Mouse (Mus musculus): ENCODE results near the gene Dusp16. TPM values are rescaled to one million over a fixed set of nuclear protein-coding genes. Genes with fewer than 3 reads are reported as not detected.

The Dusp16 gene
- polyA plus RNA-seq, 1 experiment from 2014 or later = 10.1 TPM

GRCm38 (mm10) chr6:134763436-134763835 lies 29.0 kb downstream of the Dusp16 start:
- DNase-seq (ENCODE audit: low spot score) = no peak
- Histone ChIP-seq H3K27me3 (ENCODE audit: insufficient read depth, low read length) (no peaks in the 10 kb centered on the region), H3K36me3 (ENCODE audit: insufficient read depth, low read length) (no peaks in the 10 kb centered on the region), H3K27ac (no peak overlapping the region), H3K9me3 (replicated peaks; ENCODE audit: low read length) (no peaks in the 10 kb centered on the region), H3K4me1 (replicated peaks; ENCODE audit: insufficient read depth, low read length) (no peaks in the 10 kb centered on the region), H3K4me3 (replicated peaks; ENCODE audit: low read depth, low read length) (no peak overlapping the region), H3K4me2 (ENCODE audit: low read length) (no peak overlapping the region), H3K9ac (ENCODE audit: low read depth, low read length) (no peak overlapping the region)
- 63% methylated on average over 1 of the region's 1 CpGs for WGBS
- no peak for TF ChIP-seq CTCF (IDR thresholded peaks at IDR 0.05; ENCODE audit: low read depth)
- ATAC-seq (replicated peaks; ENCODE audit: low FRiP score, low read depth) = no peak

- Histone ChIP-seq H3K36me3 (ENCODE audit: insufficient read depth, low read length) (no peaks in the 10 kb centered on the region), H3K4me1 (replicated peaks; ENCODE audit: insufficient read depth, low read length) (no peaks in the 10 kb centered on the region), H3K9me3 (replicated peaks; ENCODE audit: low read length) (no peaks in the 10 kb centered on the region), H3K27me3 (ENCODE audit: insufficient read depth, low read length) (no peaks in the 10 kb centered on the region), H3K27ac (no peak overlapping the region), H3K9ac (ENCODE audit: low read depth, low read length) (no peak overlapping the region), H3K4me3 (replicated peaks; ENCODE audit: low read depth, low read length) (no peak overlapping the region), H3K4me2 (ENCODE audit: low read length) (no peak overlapping the region)
- no peak for TF ChIP-seq CTCF (IDR thresholded peaks at IDR 0.05; ENCODE audit: low read depth)
- ATAC-seq (replicated peaks; ENCODE audit: low FRiP score, low read depth) (no peak), DNase-seq (ENCODE audit: low spot score) (no peak)
- WGBS = 64% methylated on average over 2 of the region's 2 CpGs
These were observed 30.6 kb downstream of the Dusp16 start for GRCm38 (mm10) chr6:134761808-134762207.

DNA sequence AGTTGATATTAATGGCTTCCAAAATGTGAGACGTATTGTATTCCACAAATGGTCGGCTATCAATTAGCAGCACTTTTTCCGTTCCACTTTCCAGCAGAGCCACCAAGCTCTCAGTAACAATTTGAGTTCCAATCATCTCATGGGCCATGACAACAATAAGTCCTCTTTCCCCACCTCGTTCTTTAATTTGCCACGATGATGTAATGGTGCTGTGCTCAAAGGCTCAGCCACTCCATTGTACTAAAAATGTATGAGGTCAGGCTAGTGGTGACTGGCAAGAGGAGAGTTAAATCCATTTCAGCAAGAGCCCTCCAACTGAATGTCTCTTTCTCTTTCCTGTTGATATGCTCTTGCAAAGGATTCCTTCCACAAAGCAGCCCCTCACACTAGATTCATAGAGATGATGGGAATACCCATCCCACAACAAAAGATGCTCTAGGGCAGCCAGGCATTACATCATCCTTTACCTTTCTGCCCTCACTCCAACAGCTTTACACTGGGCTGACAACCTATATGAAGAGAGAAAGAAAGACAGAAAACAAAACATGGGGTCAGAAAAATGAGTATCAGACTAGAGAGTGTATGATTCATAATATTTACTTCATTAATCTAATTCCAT lies 31.4 kb downstream of the Dusp16 start:
- Histone ChIP-seq H3K36me3 (ENCODE audit: insufficient read depth, low read length) (no peaks in the 10 kb centered on the region), H3K4me1 (replicated peaks; ENCODE audit: insufficient read depth, low read length) (no peaks in the 10 kb centered on the region), H3K9me3 (replicated peaks; ENCODE audit: low read length) (no peaks in the 10 kb centered on the region), H3K4me3 (replicated peaks; ENCODE audit: low read depth, low read length) (no peak overlapping the region), H3K4me2 (ENCODE audit: low read length) (no peak overlapping the region), H3K27me3 (ENCODE audit: insufficient read depth, low read length) (no peaks in the 10 kb centered on the region), H3K9ac (ENCODE audit: low read depth, low read length) (no peak overlapping the region), H3K27ac (no peak overlapping the region)
- TF ChIP-seq CTCF (IDR thresholded peaks at IDR 0.05; ENCODE audit: low read depth) = no peak
- DNase-seq (ENCODE audit: low spot score) (no peak), ATAC-seq (replicated peaks; ENCODE audit: low FRiP score, low read depth) (no peak)
- 79% methylated on average over 5 of the region's 5 CpGs for WGBS

- DNase-seq (ENCODE audit: low spot score) = no peak
- 91% methylated on average over 4 of the region's 4 CpGs for WGBS
- ATAC-seq (replicated peaks; ENCODE audit: low FRiP score, low read depth) = no peak
These were observed 36.4 kb downstream of the Dusp16 start for GRCm38 (mm10) chr6:134756058-134756457.

DNA sequence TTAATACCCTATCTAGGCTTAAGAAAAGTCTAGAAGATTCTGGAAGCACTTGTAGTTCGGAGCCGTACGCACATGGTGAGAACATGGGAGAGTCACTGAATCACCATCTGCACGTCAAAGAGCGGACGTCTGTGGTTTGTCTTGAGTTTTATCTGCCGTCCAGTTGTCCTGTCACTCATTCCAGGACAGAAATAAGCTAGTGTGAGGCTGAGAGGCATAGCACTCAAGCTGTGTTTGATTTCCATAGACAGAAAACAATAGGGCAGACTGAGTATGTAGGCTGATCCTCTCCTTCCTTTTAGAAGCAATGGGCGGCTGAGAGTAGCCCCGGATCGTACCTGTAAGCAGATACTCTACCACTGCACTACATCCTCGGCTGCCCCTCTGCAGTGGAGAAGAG lies 38.6 kb downstream of the Dusp16 start:
- TF ChIP-seq CTCF (IDR thresholded peaks at IDR 0.05; ENCODE audit: low read depth) = no peak
- H3K36me3 ChIP-seq (ENCODE audit: insufficient read depth, low read length) = peaks cover 3% of the 10 kb centered on the region; the same call in 1 of the 2 replicates
- 92% methylated on average over 11 of the region's 11 CpGs for WGBS
- no peaks in the 10 kb centered on the region for H3K27me3 ChIP-seq (ENCODE audit: insufficient read depth, low read length)
- H3K4me3 ChIP-seq (replicated peaks; ENCODE audit: low read depth, low read length) = no peak overlapping the region
- H3K4me2 ChIP-seq (ENCODE audit: low read length) = no peak overlapping the region
- H3K9me3 ChIP-seq (replicated peaks; ENCODE audit: low read length) = no peaks in the 10 kb centered on the region
- no peak for ATAC-seq (replicated peaks; ENCODE audit: low FRiP score, low read depth)
- no peak for DNase-seq (ENCODE audit: low spot score)
- H3K4me1 ChIP-seq (replicated peaks; ENCODE audit: insufficient read depth, low read length) = no peaks in the 10 kb centered on the region
- H3K9ac ChIP-seq (ENCODE audit: low read depth, low read length) = no peak overlapping the region
- H3K27ac ChIP-seq = no peak overlapping the region

More at GRCm38 (mm10) chr6:134756058-134756457, 36.4 kb downstream of the Dusp16 start:
- H3K27me3 ChIP-seq (ENCODE audit: insufficient read depth, low read length) = no peaks in the 10 kb centered on the region
- no peak overlapping the region for H3K4me3 ChIP-seq (replicated peaks; ENCODE audit: low read depth, low read length)
- H3K36me3 ChIP-seq (ENCODE audit: insufficient read depth, low read length) = peaks cover 3% of the 10 kb centered on the region; the same call in 1 of the 2 replicates
- H3K9me3 ChIP-seq (replicated peaks; ENCODE audit: low read length) = no peaks in the 10 kb centered on the region
- H3K4me2 ChIP-seq (ENCODE audit: low read length) = no peak overlapping the region
- H3K4me1 ChIP-seq (replicated peaks; ENCODE audit: insufficient read depth, low read length) = no peaks in the 10 kb centered on the region
- TF ChIP-seq CTCF (IDR thresholded peaks at IDR 0.05; ENCODE audit: low read depth) = no peak
- no peak overlapping the region for H3K9ac ChIP-seq (ENCODE audit: low read depth, low read length)
- H3K27ac ChIP-seq = no peak overlapping the region

DNA sequence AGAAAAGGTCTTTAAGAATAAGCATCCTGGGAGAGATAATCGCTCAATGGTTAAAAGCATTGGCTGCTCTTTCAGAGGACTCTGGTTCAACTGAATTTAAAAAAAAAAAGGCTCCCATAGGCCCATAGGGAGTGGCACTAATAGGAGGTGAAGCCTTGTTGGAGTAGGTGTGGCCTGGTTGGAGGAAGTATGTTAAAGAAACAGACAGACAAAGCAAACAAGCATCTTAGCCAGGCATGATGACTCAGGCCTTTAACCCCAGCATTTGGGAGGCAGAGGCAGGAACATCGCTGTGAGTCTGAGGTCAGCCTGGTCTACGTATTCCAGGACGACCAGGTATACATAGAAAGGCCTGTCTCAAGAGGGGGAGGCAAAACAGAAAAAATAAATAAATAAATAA lies 39.0 kb downstream of the Dusp16 start:
- Histone ChIP-seq H3K9me3 (replicated peaks; ENCODE audit: low read length) (no peaks in the 10 kb centered on the region), H3K4me1 (replicated peaks; ENCODE audit: insufficient read depth, low read length) (no peaks in the 10 kb centered on the region), H3K4me2 (ENCODE audit: low read length) (no peak overlapping the region), H3K36me3 (ENCODE audit: insufficient read depth, low read length) (peaks cover 3% of the 10 kb centered on the region; the same call in 1 of the 2 replicates), H3K9ac (ENCODE audit: low read depth, low read length) (no peak overlapping the region), H3K27ac (no peak overlapping the region), H3K4me3 (replicated peaks; ENCODE audit: low read depth, low read length) (no peak overlapping the region), H3K27me3 (ENCODE audit: insufficient read depth, low read length) (no peaks in the 10 kb centered on the region)
- DNase-seq (ENCODE audit: low spot score) = no peak
- TF ChIP-seq CTCF (IDR thresholded peaks at IDR 0.05; ENCODE audit: low read depth) = no peak
- ATAC-seq (replicated peaks; ENCODE audit: low FRiP score, low read depth) = no peak
- 95% methylated on average over 4 of the region's 4 CpGs for WGBS

Measured in kidney, postnatal 0 days (tissue).